ENCODE assay signal across 25 mouse cellular contexts in the genomic region with DNA sequence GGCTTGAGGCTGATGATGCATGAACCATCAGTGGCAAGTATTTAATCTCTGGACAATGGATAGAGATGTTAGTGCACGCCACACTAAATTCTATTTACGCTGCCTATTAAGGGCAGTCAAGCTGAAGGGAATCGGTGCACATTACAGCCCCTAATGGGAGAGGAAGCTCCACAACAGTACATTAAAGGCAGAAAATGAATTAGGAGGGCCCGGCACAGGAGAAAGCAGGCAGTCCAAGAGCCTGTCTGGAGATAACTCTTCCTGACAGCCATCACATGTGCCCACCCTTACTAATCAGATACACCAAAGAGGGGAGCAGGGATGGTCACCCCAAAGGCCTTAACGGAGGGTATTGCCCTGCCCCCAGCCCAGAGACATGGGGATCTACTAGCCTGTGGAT.
DNase-seq lines count a peak whose midpoint lies in the region; ATAC-seq and TF ChIP-seq lines count a peak whose summit lies in the region.
"Had no signal": no experiment of that assay in that cellular context is flagged by ENCODE, and none has a peak within 500 bp of the region (broad histone marks: within the 10 kb centered on the region; RNA-seq: fewer than 3 reads in every experiment).

No protein-coding gene starts in this region.

- no peaks in the 10 kb centered on the region for H3K36me3 ChIP-seq in forebrain, embryonic 12.5 days (replicated peaks)
- no peaks in the 10 kb centered on the region for H3K36me3 ChIP-seq in forebrain, postnatal 0 days (ENCODE audit: insufficient read depth)
- H3K36me3 ChIP-seq in kidney, embryonic 16.5 days (ENCODE audit: insufficient read depth, low read length), result no peaks in the 10 kb centered on the region
- no peaks in the 10 kb centered on the region for H3K36me3 ChIP-seq in neural tube, embryonic 11.5 days (ENCODE audit: control insufficient read depth, insufficient read depth, low read length)
- H3K36me3 ChIP-seq: heart, embryonic 12.5 days; liver, embryonic 13.5 days had no signal

- TF ChIP-seq CTCF in forebrain, postnatal 0 days (IDR thresholded peaks at IDR 0.05; ENCODE audit: low read depth), result no peak

- peaks cover 4% of the 10 kb centered on the region; the same call in 1 of the 2 replicates for H3K4me1 ChIP-seq in forebrain, embryonic 12.5 days
- H3K4me1 ChIP-seq in forebrain, postnatal 0 days (ENCODE audit: insufficient read depth), result no peaks in the 10 kb centered on the region
- peaks cover 5% of the 10 kb centered on the region; the same call in 1 of the 2 replicates for H3K4me1 ChIP-seq in kidney, embryonic 16.5 days (ENCODE audit: insufficient read depth, low read length)
- H3K4me1 ChIP-seq in neural tube, embryonic 11.5 days (ENCODE audit: control insufficient read depth, insufficient read depth, low read length), result no peaks in the 10 kb centered on the region
- H3K4me1 ChIP-seq: liver, embryonic 13.5 days had no signal

- H3K27ac ChIP-seq in forebrain, embryonic 12.5 days, result no peak overlapping the region
- no peak overlapping the region for H3K27ac ChIP-seq in forebrain, postnatal 0 days (ENCODE audit: low read depth, low read length)
- H3K27ac ChIP-seq in kidney, embryonic 16.5 days (ENCODE audit: low read length), result no peak overlapping the region
- H3K27ac ChIP-seq in neural tube, embryonic 11.5 days (ENCODE audit: low read depth, low read length), result no peak overlapping the region
- H3K27ac ChIP-seq: hindbrain, embryonic 14.5 days; left cerebral cortex, adult 2 months; liver, embryonic 13.5 days had no signal

- H3K9me3 ChIP-seq in forebrain, embryonic 12.5 days, result no peaks in the 10 kb centered on the region
- no peaks in the 10 kb centered on the region for H3K9me3 ChIP-seq in forebrain, postnatal 0 days (ENCODE audit: low read length)
- H3K9me3 ChIP-seq in kidney, embryonic 16.5 days (ENCODE audit: low read length), result no peaks in the 10 kb centered on the region
- H3K9me3 ChIP-seq in neural tube, embryonic 11.5 days (ENCODE audit: control insufficient read depth, low read length), result no peaks in the 10 kb centered on the region
- H3K9me3 ChIP-seq: heart, embryonic 12.5 days; liver, embryonic 13.5 days had no signal

- no peak overlapping the region for H3K9ac ChIP-seq in forebrain, embryonic 12.5 days
- no peak overlapping the region for H3K9ac ChIP-seq in forebrain, postnatal 0 days
- no peak overlapping the region for H3K9ac ChIP-seq in kidney, embryonic 16.5 days (replicated peaks; ENCODE audit: low read length)
- no peak overlapping the region for H3K9ac ChIP-seq in neural tube, embryonic 11.5 days (ENCODE audit: low read length)
- H3K9ac ChIP-seq: heart, embryonic 12.5 days; hindbrain, embryonic 14.5 days; liver, embryonic 13.5 days had no signal

- WGBS in forebrain, embryonic 12.5 days, result 39% methylated on average over 5 of the region's 5 CpGs
- WGBS in forebrain, postnatal 0 days, result 28% methylated on average over 5 of the region's 5 CpGs
- 43% methylated on average over 5 of the region's 5 CpGs for WGBS in kidney, embryonic 16.5 days
- 41% methylated on average over 5 of the region's 5 CpGs for WGBS in neural tube, embryonic 11.5 days

- H3K4me2 ChIP-seq in forebrain, embryonic 12.5 days, result no peak overlapping the region
- H3K4me2 ChIP-seq in forebrain, postnatal 0 days (ENCODE audit: low read depth), result no peak overlapping the region
- no peak overlapping the region for H3K4me2 ChIP-seq in kidney, embryonic 16.5 days (replicated peaks; ENCODE audit: low read depth, low read length)
- no peak overlapping the region for H3K4me2 ChIP-seq in neural tube, embryonic 11.5 days (ENCODE audit: low read depth)
- H3K4me2 ChIP-seq: heart, embryonic 12.5 days; hindbrain, embryonic 14.5 days; liver, embryonic 13.5 days had no signal

- peaks cover 20% of the 10 kb centered on the region; the same call in 1 of the 2 replicates for H3K27me3 ChIP-seq in forebrain, embryonic 12.5 days
- no peaks in the 10 kb centered on the region; the same call in 1 of the 2 replicates for H3K27me3 ChIP-seq in forebrain, postnatal 0 days (ENCODE audit: insufficient read depth, low read length)
- no peaks in the 10 kb centered on the region for H3K27me3 ChIP-seq in kidney, embryonic 16.5 days (ENCODE audit: insufficient read depth, low read length)
- peaks cover 12% of the 10 kb centered on the region for H3K27me3 ChIP-seq in neural tube, embryonic 11.5 days (ENCODE audit: control insufficient read depth, insufficient read depth, low read length)
- H3K27me3 ChIP-seq: heart, embryonic 12.5 days; liver, embryonic 13.5 days had no signal

- DNase-seq in forebrain, postnatal 0 days, result no peak
- no peak for DNase-seq in kidney, adult 9 months
- DNase-seq in neural tube, embryonic 11.5 days (ENCODE audit: low spot score), result peak; percentile 47
- DNase-seq in neural tube, embryonic 10.5 days (ENCODE audit: extremely low spot score, low spot score), result no peak
- peak; percentile 92 for DNase-seq in retina, postnatal 1 day
- no peak for DNase-seq in cerebellum, adult 11 months
- DNase-seq: adrenal gland, postnatal 25 days; cerebellum, adult 9-11 months; gastrocnemius, postnatal 25 days; heart, adult 18-20 months; heart, postnatal 10 days; kidney, adult 18-20 months; liver, embryonic 13.5 days; lung, adult 2 months; right cerebral cortex, postnatal 4 days; thymus, postnatal 36 days had no signal

- no peak overlapping the region for H3K4me3 ChIP-seq in forebrain, embryonic 12.5 days (replicated peaks)
- no peak overlapping the region for H3K4me3 ChIP-seq in forebrain, postnatal 0 days (ENCODE audit: low read depth, low read length)
- no peak overlapping the region for H3K4me3 ChIP-seq in kidney, embryonic 16.5 days (ENCODE audit: low read length)
- H3K4me3 ChIP-seq in neural tube, embryonic 11.5 days (ENCODE audit: low read depth, low read length), result no peak overlapping the region
- H3K4me3 ChIP-seq: erythroblast, embryonic 14.5 days; heart, embryonic 12.5 days; left cerebral cortex, adult 2 months; liver, embryonic 13.5 days; myocyte had no signal

- peak; percentile 80 for ATAC-seq in forebrain, embryonic 12.5 days (ENCODE audit: low FRiP score)
- ATAC-seq in forebrain, postnatal 0 days, result no peak
- peak; percentile 63 for ATAC-seq in kidney, embryonic 16.5 days (ENCODE audit: low FRiP score, low TSS enrichment)
- ATAC-seq in neural tube, embryonic 11.5 days (ENCODE audit: insufficient read depth, low FRiP score, low TSS enrichment), result peak; percentile 53
- ATAC-seq: CD4-positive, CD25-positive, alpha-beta regulatory T cell, adult 4 months; inflammation-experienced regulatory T-cells, adult 6 months had no signal

Comparison
In these comparisons a context has a peak if more than half of its experiments do, and no peak if none do; other contexts are left out.
1. DNase-seq: peak in neural tube, embryonic 11.5 days (single experiment) and retina, postnatal 1 day (single experiment); none in forebrain, postnatal 0 days (single experiment), kidney, adult 9 months (single experiment), neural tube, embryonic 10.5 days (single experiment) and cerebellum, adult 11 months (single experiment).